Mouse (Mus musculus) embryonic facial prominence, embryonic 15.5 days (tissue): ENCODE data around the gene Fam166b. TPM values are rescaled to one million over a fixed set of nuclear protein-coding genes. Genes with fewer than 3 reads are reported as not detected.
A peak's percentile ranks its signal among the peaks of the same experiment; 100 is the strongest.

Experiments used
- ATAC-seq: fragments of 200-750 bp; cut with Nextera tagmentation; 2 replicates; pipeline ENCODE4 v1.8.0; 2017; ENCODE audit warnings: low read depth, moderate TSS enrichment; ENCODE audit not compliant: insufficient number of reproducible peaks, low FRiP score, low TSS enrichment
- H3K27ac ChIP-seq: fragments of 300-500 bp; sonication (generic); replicated peaks from 2 replicates; pipeline ENCODE4 v1.5.1; 2015; ENCODE audit warnings: mild to moderate bottlenecking, inconsistent platforms
- H3K27me3 ChIP-seq: fragments of 300-500 bp; sonication (generic); 2 replicates; pipeline ENCODE4 v1.6.1; 2015; ENCODE audit warnings: inconsistent platforms
- H3K36me3 ChIP-seq: fragments of 300-500 bp; sonication (generic); 2 replicates; pipeline ENCODE4 v1.6.1; 2015; ENCODE audit warnings: mild to moderate bottlenecking, inconsistent platforms
- H3K4me1 ChIP-seq: fragments of 300-500 bp; sonication (generic); 2 replicates; pipeline ENCODE4 v1.6.1; 2015; ENCODE audit warnings: inconsistent platforms
- H3K4me2 ChIP-seq: fragments of 300-500 bp; sonication (generic); replicated peaks from 2 replicates; pipeline ENCODE4 v1.6.1; 2015; ENCODE audit warnings: mild to moderate bottlenecking, inconsistent platforms
- H3K4me3 ChIP-seq: fragments of 300-500 bp; sonication (generic); replicated peaks from 2 replicates; pipeline ENCODE4 v1.5.1; 2015; ENCODE audit warnings: mild to moderate bottlenecking, inconsistent platforms
- H3K9ac ChIP-seq: fragments of 300-500 bp; sonication (generic); 2 replicates; pipeline ENCODE4 v1.6.1; 2015; ENCODE audit warnings: inconsistent platforms
- H3K9me3 ChIP-seq: fragments of 300-500 bp; sonication (generic); replicated peaks from 2 replicates; pipeline ENCODE4 v1.6.1; 2016; ENCODE audit warnings: inconsistent platforms
- WGBS: fragments of 180-500 bp; shearing (Covaris S2); methylation state at CpG from one replicate; pipeline ENCODE4 v1.1.7; 2015; 5-methylcytosine and 5-hydroxymethylcytosine counted together
- polyA plus RNA-seq: library from polyadenylated mRNA; unstranded; fragments of >200 nt; fragmentation: Nextera tagmentation; extraction: Ambion mirVana; gene quantifications from 2 replicates; pipeline ENCODE4 v1.2.1, GENCODE M21; 2015

The Fam166b gene
- polyA plus RNA-seq, 1 experiment from 2014 or later = 0.44 TPM

GRCm38 (mm10) chr4:43401486-43401885, 27.4 kb downstream of the Fam166b start:
- Histone ChIP-seq H3K4me3 (0 out of 2 replicates have a peak overlapping the region, but pooled peaks have one; percentile 2), H3K27ac (peak overlapping the region; percentile 44; the same call in 1 of the 2 replicates), H3K4me2 (no peak overlapping the region)

GRCm38 (mm10) chr4:43400976-43401375, 28.0 kb downstream of the Fam166b start:
- Histone ChIP-seq H3K36me3 (no peaks in the 10 kb centered on the region), H3K9ac (no peak overlapping the region; the same call in 1 of the 2 replicates), H3K4me3 (no peak overlapping the region), H3K9me3 (no peaks in the 10 kb centered on the region), H3K27me3 (no peaks in the 10 kb centered on the region), H3K4me2 (no peak overlapping the region; the same call in 1 of the 2 replicates), H3K27ac (peak overlapping the region; percentile 44; the same call in 1 of the 2 replicates), H3K4me1 (peaks cover 50% of the 10 kb centered on the region)
- peak; percentile 53 for ATAC-seq
- WGBS = 26% methylated on average over 10 of the region's 10 CpGs

More at GRCm38 (mm10) chr4:43401486-43401885, 27.4 kb downstream of the Fam166b start:
- Histone ChIP-seq H3K27me3 (no peaks in the 10 kb centered on the region), H3K36me3 (no peaks in the 10 kb centered on the region), H3K9me3 (no peaks in the 10 kb centered on the region), H3K4me1 (peaks cover 51% of the 10 kb centered on the region), H3K9ac (no peak overlapping the region)
- no peak for ATAC-seq
- WGBS = 77% methylated on average over 10 of the region's 10 CpGs

GRCm38 (mm10) chr4:43399391-43400131, 29.4 kb downstream of the Fam166b start:
- 56% methylated on average over 31 of the region's 31 CpGs for WGBS
- no peak overlapping the region for H3K9ac ChIP-seq
- H3K36me3 ChIP-seq = no peaks in the 10 kb centered on the region
- H3K4me3 ChIP-seq = peak overlapping the region; percentile 15
- H3K27me3 ChIP-seq = no peaks in the 10 kb centered on the region
- peak overlapping the region; percentile 71 for H3K27ac ChIP-seq
- peak overlapping the region; percentile 34 for H3K4me2 ChIP-seq
- H3K4me1 ChIP-seq = peaks cover 47% of the 10 kb centered on the region
- peak; percentile 40; the same call in 1 of the 2 replicates for ATAC-seq
- H3K9me3 ChIP-seq = no peaks in the 10 kb centered on the region

- H3K4me3 ChIP-seq = peak overlapping the region; percentile 15
- ATAC-seq = peak; percentile 51; the same call in 1 of the 2 replicates
- 24% methylated on average over 17 of the region's 17 CpGs for WGBS
These were observed 30.1 kb downstream of the Fam166b start for GRCm38 (mm10) chr4:43398829-43399331.

DNA sequence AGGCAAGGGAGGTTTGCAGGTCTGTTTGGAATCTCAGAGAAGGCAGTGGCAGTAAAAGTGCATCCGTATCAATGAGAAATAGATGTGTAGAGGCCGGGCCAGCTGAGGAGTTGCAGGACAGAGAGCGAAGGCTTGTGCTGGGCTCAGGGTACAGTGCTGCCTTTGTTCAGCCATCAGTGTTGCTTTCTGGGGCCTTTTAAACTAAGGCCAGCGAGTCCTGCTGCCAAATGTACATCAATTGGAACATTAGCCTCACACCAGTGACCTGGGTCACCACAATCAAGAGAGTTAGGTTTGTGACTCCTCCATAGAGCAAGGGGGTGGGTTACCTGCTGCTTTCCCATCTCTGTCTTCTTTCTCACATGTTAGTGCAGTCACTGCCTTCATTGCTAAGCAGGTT, 30.9 kb downstream of the Fam166b start:
- Histone ChIP-seq H3K4me2 (no peak overlapping the region), H3K27ac (0 out of 2 replicates have a peak overlapping the region, but pooled peaks have one; percentile 39), H3K9me3 (no peaks in the 10 kb centered on the region), H3K4me3 (no peak overlapping the region), H3K36me3 (no peaks in the 10 kb centered on the region), H3K9ac (no peak overlapping the region), H3K4me1 (peaks cover 55% of the 10 kb centered on the region), H3K27me3 (no peaks in the 10 kb centered on the region)
- WGBS = 66% methylated on average over 4 of the region's 4 CpGs
- ATAC-seq = no peak

More at GRCm38 (mm10) chr4:43398829-43399331, 30.1 kb downstream of the Fam166b start:
- Histone ChIP-seq H3K27me3 (no peaks in the 10 kb centered on the region), H3K9ac (no peak overlapping the region), H3K27ac (peak overlapping the region; percentile 71), H3K36me3 (no peaks in the 10 kb centered on the region), H3K4me2 (peak overlapping the region; percentile 34), H3K4me1 (peaks cover 54% of the 10 kb centered on the region), H3K9me3 (no peaks in the 10 kb centered on the region)

- H3K4me1 ChIP-seq = peaks cover 49% of the 10 kb centered on the region
- H3K36me3 ChIP-seq = no peaks in the 10 kb centered on the region
- H3K4me2 ChIP-seq = no peak overlapping the region
- WGBS = 61% methylated on average over 5 of the region's 5 CpGs
- no peaks in the 10 kb centered on the region for H3K9me3 ChIP-seq
- H3K27me3 ChIP-seq = no peaks in the 10 kb centered on the region
- H3K4me3 ChIP-seq = no peak overlapping the region
- no peak for ATAC-seq
- no peak overlapping the region for H3K9ac ChIP-seq
- no peak overlapping the region for H3K27ac ChIP-seq
These were observed 32.6 kb downstream of the Fam166b start for GRCm38 (mm10) chr4:43396381-43396780.

GRCm38 (mm10) chr4:43395836-43396235, 33.1 kb downstream of the Fam166b start:
- Histone ChIP-seq H3K4me3 (no peak overlapping the region), H3K36me3 (no peaks in the 10 kb centered on the region), H3K4me2 (no peak overlapping the region), H3K27me3 (no peaks in the 10 kb centered on the region), H3K4me1 (peaks cover 44% of the 10 kb centered on the region), H3K9ac (no peak overlapping the region), H3K27ac (no peak overlapping the region), H3K9me3 (no peaks in the 10 kb centered on the region)
- WGBS = 60% methylated on average over 9 of the region's 9 CpGs
- no peak for ATAC-seq

- peak overlapping the region; percentile 83 for H3K27ac ChIP-seq
- 87% methylated on average over 5 of the region's 5 CpGs for WGBS
- ATAC-seq = no peak
These were observed 33.8 kb downstream of the Fam166b start for GRCm38 (mm10) chr4:43395147-43395546.

GRCm38 (mm10) chr4:43394345-43394891, 34.5 kb downstream of the Fam166b start:
- WGBS = 41% methylated on average over 15 of the region's 15 CpGs
- Histone ChIP-seq H3K36me3 (no peaks in the 10 kb centered on the region), H3K9me3 (no peaks in the 10 kb centered on the region), H3K4me2 (no peak overlapping the region), H3K27ac (peak overlapping the region; percentile 83), H3K9ac (no peak overlapping the region), H3K27me3 (no peaks in the 10 kb centered on the region), H3K4me3 (no peak overlapping the region), H3K4me1 (peaks cover 30% of the 10 kb centered on the region)
- ATAC-seq = peak; percentile 52

More at GRCm38 (mm10) chr4:43395147-43395546, 33.8 kb downstream of the Fam166b start:
- H3K9ac ChIP-seq = no peak overlapping the region
- peaks cover 38% of the 10 kb centered on the region for H3K4me1 ChIP-seq
- H3K9me3 ChIP-seq = no peaks in the 10 kb centered on the region
- H3K36me3 ChIP-seq = no peaks in the 10 kb centered on the region
- H3K27me3 ChIP-seq = no peaks in the 10 kb centered on the region
- no peak overlapping the region for H3K4me2 ChIP-seq
- no peak overlapping the region for H3K4me3 ChIP-seq

DNA sequence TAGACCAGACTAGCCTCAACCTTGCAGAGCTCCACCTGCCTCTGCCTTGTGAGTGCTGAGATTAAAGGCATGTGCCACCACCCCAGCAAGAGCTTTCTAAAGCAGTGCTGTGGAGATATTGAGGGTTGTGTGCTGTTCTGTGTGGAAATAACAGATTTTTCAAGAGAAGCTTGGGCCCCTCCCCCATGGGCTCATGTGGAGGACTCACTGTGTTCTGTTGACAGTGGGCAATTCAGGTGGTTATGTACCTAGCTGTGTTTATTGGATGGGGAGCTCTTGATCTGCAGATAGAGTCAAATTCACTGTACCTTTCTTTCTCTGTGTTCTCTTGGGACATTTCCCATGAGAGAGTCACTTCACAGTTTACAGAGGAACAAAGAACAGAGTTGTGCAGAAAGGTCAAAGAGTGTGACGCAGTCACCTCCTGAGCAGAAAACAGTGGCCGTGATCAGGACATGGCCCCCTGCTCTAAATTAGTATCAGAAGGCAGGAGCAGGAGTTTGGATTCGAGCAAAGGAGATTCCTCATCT, 37.3 kb downstream of the Fam166b start:
- ATAC-seq = no peak
- no peaks in the 10 kb centered on the region for H3K36me3 ChIP-seq
- 0 out of 2 replicates have a peak, but pooled peaks cover 13% of the 10 kb centered on the region for H3K4me1 ChIP-seq
- H3K27ac ChIP-seq = no peak overlapping the region
- H3K9me3 ChIP-seq = no peaks in the 10 kb centered on the region
- H3K4me2 ChIP-seq = no peak overlapping the region
- 63% methylated on average over 3 of the region's 3 CpGs for WGBS
- no peak overlapping the region for H3K4me3 ChIP-seq
- no peak overlapping the region for H3K9ac ChIP-seq
- H3K27me3 ChIP-seq = no peaks in the 10 kb centered on the region

DNA sequence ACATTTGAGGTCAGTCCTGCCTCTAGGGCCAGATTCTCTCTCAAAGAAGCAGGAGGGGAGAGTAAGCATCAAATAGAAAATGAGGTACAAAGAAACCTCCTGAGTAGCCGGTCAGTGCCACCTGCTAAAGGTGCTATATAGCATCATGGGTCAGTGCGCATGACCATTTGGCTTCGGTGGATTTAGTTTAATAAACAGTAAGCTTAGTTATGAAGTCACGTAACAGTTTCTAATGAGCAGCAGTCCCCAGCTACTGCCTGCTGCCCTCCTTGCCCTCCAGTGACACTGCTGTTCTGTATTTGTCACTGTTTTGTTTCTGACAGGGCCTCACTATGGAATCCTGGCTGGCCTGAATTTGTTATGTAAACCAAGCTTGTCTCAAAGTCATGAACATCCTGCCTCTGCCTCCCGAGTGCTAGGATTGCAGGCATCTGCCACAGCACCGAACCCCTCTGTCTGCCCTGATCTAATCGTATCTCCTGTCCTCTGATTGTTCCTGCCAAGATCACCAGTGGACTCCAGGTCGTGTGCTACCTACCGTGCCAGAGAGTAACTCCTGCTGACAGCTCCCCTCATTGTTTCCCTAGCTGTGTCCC, 39.0 kb downstream of the Fam166b start:
- Histone ChIP-seq H3K36me3 (no peaks in the 10 kb centered on the region), H3K27ac (no peak overlapping the region), H3K9ac (no peak overlapping the region), H3K4me2 (no peak overlapping the region), H3K27me3 (no peaks in the 10 kb centered on the region), H3K4me1 (0 out of 2 replicates have a peak, but pooled peaks cover 10% of the 10 kb centered on the region), H3K4me3 (no peak overlapping the region), H3K9me3 (no peaks in the 10 kb centered on the region)
- ATAC-seq = no peak
- 62% methylated on average over 9 of the region's 9 CpGs for whole genome bisulfite sequencing
